In the genomic region with DNA sequence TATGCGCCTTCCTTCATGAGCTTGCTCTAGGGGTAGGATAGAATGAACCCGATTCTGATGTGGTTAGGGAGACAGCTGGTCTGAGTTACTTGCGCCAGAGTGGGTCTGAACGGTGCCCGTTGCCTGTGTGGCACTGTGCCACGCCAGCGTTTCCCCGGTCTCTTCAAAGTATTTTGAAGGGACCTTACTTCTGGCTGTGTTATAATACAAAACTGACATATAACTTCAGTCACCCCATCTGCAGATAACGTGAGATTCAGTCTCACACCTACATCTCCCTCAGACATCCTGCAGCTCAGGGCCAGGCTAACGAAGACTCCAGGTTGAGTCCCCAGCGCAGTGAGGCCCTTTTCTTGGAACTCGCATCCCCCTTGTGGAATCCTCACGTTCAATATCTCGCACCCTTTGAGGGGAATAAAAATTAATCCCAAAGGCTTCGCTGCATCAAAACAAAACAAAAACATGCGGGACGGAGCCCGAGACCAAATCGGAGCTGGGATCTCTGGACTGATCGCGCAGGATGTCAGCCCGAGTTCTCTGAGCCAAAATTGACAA, we compare ENCODE assay signal across 9 mouse cellular contexts. TPM values are rescaled to one million over a fixed set of nuclear protein-coding genes. Genes with fewer than 3 reads are reported as not detected.
DNase-seq lines count a peak whose midpoint lies in the region; ATAC-seq lines count a peak whose summit lies in the region.
"Had no signal": no experiment of that assay in that cellular context is flagged by ENCODE, and none has a peak within 500 bp of the region (broad histone marks: within the 10 kb centered on the region; RNA-seq: fewer than 3 reads in every experiment).

No protein-coding gene starts in this region.

- intact Hi-C loops in heart, postnatal 10 days (cut with DNase I) = no loop called here

- ATAC-seq in heart, embryonic 11.5 days (replicated peaks; ENCODE audit: insufficient number of reproducible peaks, low FRiP score, low TSS enrichment) = no peak
- ATAC-seq in forebrain, embryonic 14.5 days = peak; percentile 54
- no peak; the same call in 1 of the 2 replicates for ATAC-seq in midbrain, embryonic 12.5 days (ENCODE audit: low FRiP score, low read depth)

- H3K27me3 ChIP-seq in heart, embryonic 11.5 days (ENCODE audit: control insufficient read depth, insufficient read depth, low read length) = peaks cover 66% of the 10 kb centered on the region
- H3K27me3 ChIP-seq in forebrain, embryonic 14.5 days (replicated peaks; ENCODE audit: control insufficient read depth, insufficient read depth, low read length) = peaks cover 63% of the 10 kb centered on the region
- peaks cover 87% of the 10 kb centered on the region for H3K27me3 ChIP-seq in midbrain, embryonic 12.5 days

- peak overlapping the region; percentile 84 for H3K4me2 ChIP-seq in heart, embryonic 11.5 days
- H3K4me2 ChIP-seq in forebrain, embryonic 14.5 days (ENCODE audit: low read length) = peak overlapping the region; percentile 60
- H3K4me2 ChIP-seq in midbrain, embryonic 12.5 days (replicated peaks) = peak overlapping the region; percentile 39

- WGBS in heart, embryonic 11.5 days (ENCODE audit: insufficient replicate concordance) = 1% methylated on average over 22 of the region's 22 CpGs
- under 1% methylated on average over 22 of the region's 22 CpGs for WGBS in forebrain, embryonic 14.5 days
- WGBS in midbrain, embryonic 12.5 days = 1% methylated on average over 22 of the region's 22 CpGs

- DNase-seq in heart, postnatal 10 days = no peak
- peak; percentile 61 for DNase-seq in Muller cell, postnatal 12 days (ENCODE audit: inconsistent ontology term)
- DNase-seq in forebrain, embryonic 14.5 days (ENCODE audit: low spot score) = peak; percentile 73
- no peak for DNase-seq in right cerebral cortex, postnatal 25 days
- DNase-seq in right cerebral cortex, postnatal 10 days (ENCODE audit: low spot score in 2 of 2) = no peak
- DNase-seq in thymus, postnatal 10 days (ENCODE audit: low spot score in 2 of 2) = no peak

- no peaks in the 10 kb centered on the region for H3K9me3 ChIP-seq in heart, embryonic 11.5 days (replicated peaks; ENCODE audit: control insufficient read depth, low read length)
- H3K9me3 ChIP-seq in forebrain, embryonic 14.5 days (replicated peaks; ENCODE audit: control insufficient read depth, low read length) = no peaks in the 10 kb centered on the region
- no peaks in the 10 kb centered on the region for H3K9me3 ChIP-seq in midbrain, embryonic 12.5 days

- H3K36me3 ChIP-seq in heart, embryonic 11.5 days (ENCODE audit: control insufficient read depth, insufficient read depth, low read length) = no peaks in the 10 kb centered on the region
- H3K36me3 ChIP-seq in forebrain, embryonic 14.5 days (ENCODE audit: control insufficient read depth, insufficient read depth, low read length) = no peaks in the 10 kb centered on the region
- H3K36me3 ChIP-seq in midbrain, embryonic 12.5 days = no peaks in the 10 kb centered on the region

- peaks cover 17% of the 10 kb centered on the region for H3K4me1 ChIP-seq in heart, embryonic 11.5 days (ENCODE audit: control insufficient read depth, insufficient read depth, low read length)
- H3K4me1 ChIP-seq in forebrain, embryonic 14.5 days (ENCODE audit: control insufficient read depth, insufficient read depth, low read length) = peaks cover 14% of the 10 kb centered on the region
- peaks cover 27% of the 10 kb centered on the region for H3K4me1 ChIP-seq in midbrain, embryonic 12.5 days

- H3K9ac ChIP-seq in heart, embryonic 11.5 days (ENCODE audit: low read depth, low read length) = no peak overlapping the region
- peak overlapping the region; percentile 52 for H3K9ac ChIP-seq in forebrain, embryonic 14.5 days (ENCODE audit: low read length)
- H3K9ac ChIP-seq in midbrain, embryonic 12.5 days (replicated peaks) = no peak overlapping the region

- peak overlapping the region; percentile 57 for H3K4me3 ChIP-seq in heart, embryonic 11.5 days (ENCODE audit: low read depth, low read length)
- H3K4me3 ChIP-seq in forebrain, embryonic 14.5 days (ENCODE audit: low read depth, low read length) = peak overlapping the region; percentile 47
- peak overlapping the region; percentile 24 for H3K4me3 ChIP-seq in midbrain, embryonic 12.5 days

- H3K27ac ChIP-seq in heart, embryonic 11.5 days (ENCODE audit: low read depth, low read length) = no peak overlapping the region
- H3K27ac ChIP-seq in forebrain, embryonic 14.5 days (ENCODE audit: low read depth, low read length) = peak overlapping the region; percentile 76
- no peak overlapping the region for H3K27ac ChIP-seq in midbrain, embryonic 12.5 days (replicated peaks)

RNA-seq across cellular contexts. Expression of gene Eomes, which starts 1.7 kb away (rescaled TPM):
- polyA plus RNA-seq in heart, embryonic 11.5 days (2014; fragmentation: Nextera tagmentation; extraction: Ambion mirVana) = 0.08 and 0.17 TPM in 2 replicates
- total RNA-seq in heart, postnatal 10 days (2021) = not detected
- polyA plus RNA-seq in forebrain, embryonic 14.5 days (2014; fragmentation: Nextera tagmentation; extraction: Ambion mirVana) = 22.9 and 24.1 TPM in 2 replicates
- 0.85 and 2.9 TPM in 2 replicates for polyA plus RNA-seq in midbrain, embryonic 12.5 days (2016; fragmentation: Nextera tagmentation; extraction: Ambion mirVana)
- total RNA-seq: common myeloid progenitor, adult 5-6 weeks had no signal

RNA-seq across cellular contexts. Expression of gene Golga4, which starts 29.8 kb away (rescaled TPM):
- polyA plus RNA-seq in heart, embryonic 11.5 days (2014; fragmentation: Nextera tagmentation; extraction: Ambion mirVana) = 64.2 and 64.9 TPM in 2 replicates
- 100 to 1,000 TPM; 171 to 176 TPM for total RNA-seq in heart, postnatal 10 days (2021)
- 28.5 and 41.2 TPM in 2 replicates for polyA plus RNA-seq in forebrain, embryonic 14.5 days (2014; fragmentation: Nextera tagmentation; extraction: Ambion mirVana)
- polyA plus RNA-seq in midbrain, embryonic 12.5 days (2016; fragmentation: Nextera tagmentation; extraction: Ambion mirVana) = 69.3 and 70.9 TPM in 2 replicates

Comparison
In these comparisons a context has a peak if more than half of its experiments do, and no peak if none do; other contexts are left out.
1. DNase-seq: peak in Muller cell, postnatal 12 days (single experiment) and forebrain, embryonic 14.5 days (single experiment); none in heart, postnatal 10 days (0 of 2), right cerebral cortex, postnatal 25 days (single experiment), right cerebral cortex, postnatal 10 days (0 of 2) and thymus, postnatal 10 days (0 of 2).
2. Peak in every context shown above with its lines, with median percentiles within 50 percentile points of each other: H3K4me2 ChIP-seq and H3K4me3 ChIP-seq.